Comparison of ENCODE assay signal across 10 mouse cellular contexts in the genomic region with DNA sequence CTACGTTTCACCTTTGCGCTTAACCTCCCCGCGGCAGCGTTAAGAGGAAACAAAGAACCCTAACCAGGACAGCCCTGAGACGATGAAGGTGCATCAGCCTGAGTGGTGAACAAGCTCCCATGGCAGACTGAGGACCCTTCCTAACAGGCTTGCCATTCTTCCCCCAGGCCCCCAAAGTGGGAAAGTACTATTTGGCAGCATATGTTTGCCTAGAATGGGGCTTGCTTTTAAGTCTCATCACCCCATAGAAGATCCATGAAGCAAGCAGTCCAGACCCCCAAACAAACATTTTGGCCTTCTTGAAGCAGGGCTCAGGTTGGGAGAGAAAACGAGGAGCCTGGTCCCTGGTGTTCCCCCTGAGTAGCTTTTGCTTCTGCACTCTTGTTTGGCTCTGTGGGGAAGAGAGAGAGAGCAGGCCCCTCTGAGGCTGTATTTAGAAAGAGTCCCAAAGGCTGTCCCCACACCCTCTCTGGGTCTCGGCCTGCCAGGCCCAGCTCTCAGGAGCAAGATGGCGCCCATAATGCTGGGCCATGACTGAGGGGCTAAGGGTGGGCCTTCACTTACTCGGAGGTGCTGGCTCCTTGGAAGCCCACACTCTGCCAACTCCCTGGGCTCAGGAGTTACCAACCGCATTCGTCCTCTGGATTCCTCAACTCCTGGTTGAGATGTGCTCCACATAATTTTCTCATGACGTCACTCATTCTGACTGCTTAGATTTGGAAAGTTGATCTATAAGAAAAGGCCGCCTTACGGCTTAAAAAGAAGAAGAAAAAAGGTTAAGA. TPM values are rescaled to one million over a fixed set of nuclear protein-coding genes. Genes with fewer than 3 reads are reported as not detected.
DNase-seq lines count a peak whose midpoint lies in the region; ATAC-seq and TF ChIP-seq lines count a peak whose summit lies in the region.
"Had no signal": no experiment of that assay in that cellular context is flagged by ENCODE, and none has a peak within 500 bp of the region (broad histone marks: within the 10 kb centered on the region; RNA-seq: fewer than 3 reads in every experiment).

No protein-coding gene starts in this region.

- H3K4me2 ChIP-seq in hindbrain, postnatal 0 days (ENCODE audit: low read depth, low read length), result no peak overlapping the region
- no peak overlapping the region for H3K4me2 ChIP-seq in hindbrain, embryonic 11.5 days (replicated peaks; ENCODE audit: low read depth, low read length)
- no peak overlapping the region for H3K4me2 ChIP-seq in midbrain, embryonic 14.5 days (ENCODE audit: low read length)
- H3K4me2 ChIP-seq in heart, embryonic 15.5 days, result peak overlapping the region; percentile 53
- H3K4me2 ChIP-seq in stomach, postnatal 0 days (replicated peaks; ENCODE audit: low read depth), result 0 out of 2 replicates have a peak overlapping the region, but pooled peaks have one; percentile 20

- peak overlapping the region; percentile 15; the same call in 1 of the 2 replicates for H3K27ac ChIP-seq in hindbrain, postnatal 0 days
- H3K27ac ChIP-seq in hindbrain, embryonic 11.5 days (ENCODE audit: low read depth, low read length), result no peak overlapping the region
- H3K27ac ChIP-seq in midbrain, embryonic 10.5 days (replicated peaks), result peak overlapping the region; percentile 69
- H3K27ac ChIP-seq in midbrain, embryonic 14.5 days (replicated peaks; ENCODE audit: low read depth, low read length), result no peak overlapping the region
- peak overlapping the region; percentile 81 for H3K27ac ChIP-seq in heart, embryonic 15.5 days
- H3K27ac ChIP-seq in stomach, postnatal 0 days (replicated peaks), result peak overlapping the region; percentile 79

- TF ChIP-seq CTCF in hindbrain, postnatal 0 days (IDR thresholded peaks at IDR 0.05; ENCODE audit: low read depth), result no peak
- TF ChIP-seq CTCF in stomach, postnatal 0 days (IDR thresholded peaks at IDR 0.05; ENCODE audit: low read depth), result no peak

- H3K36me3 ChIP-seq in hindbrain, postnatal 0 days (ENCODE audit: insufficient read depth, low read length), result no peaks in the 10 kb centered on the region
- no peaks in the 10 kb centered on the region for H3K36me3 ChIP-seq in hindbrain, embryonic 11.5 days (ENCODE audit: control insufficient read depth, insufficient read depth, low read length)
- H3K36me3 ChIP-seq in midbrain, embryonic 10.5 days, result no peaks in the 10 kb centered on the region
- H3K36me3 ChIP-seq in midbrain, embryonic 14.5 days (ENCODE audit: control insufficient read depth, insufficient read depth, low read length), result no peaks in the 10 kb centered on the region
- H3K36me3 ChIP-seq in heart, embryonic 15.5 days, result peaks cover 24% of the 10 kb centered on the region
- H3K36me3 ChIP-seq in stomach, postnatal 0 days (ENCODE audit: control insufficient read depth, insufficient read depth, low read length), result no peaks in the 10 kb centered on the region
- H3K36me3 ChIP-seq: G1E had no signal

- no peaks in the 10 kb centered on the region for H3K27me3 ChIP-seq in hindbrain, postnatal 0 days (ENCODE audit: insufficient read depth, low read length)
- H3K27me3 ChIP-seq in hindbrain, embryonic 11.5 days (ENCODE audit: control insufficient read depth, insufficient read depth, low read length), result no peaks in the 10 kb centered on the region
- H3K27me3 ChIP-seq in midbrain, embryonic 10.5 days (ENCODE audit: low read depth, poor library complexity, severe bottlenecking), result no peaks in the 10 kb centered on the region; the same call in 1 of the 2 replicates
- H3K27me3 ChIP-seq in midbrain, embryonic 14.5 days (ENCODE audit: control insufficient read depth, insufficient read depth, low read length), result no peaks in the 10 kb centered on the region
- no peaks in the 10 kb centered on the region for H3K27me3 ChIP-seq in heart, embryonic 15.5 days
- no peaks in the 10 kb centered on the region for H3K27me3 ChIP-seq in stomach, postnatal 0 days (ENCODE audit: control insufficient read depth, insufficient read depth, low read length)

- H3K4me1 ChIP-seq in hindbrain, postnatal 0 days (ENCODE audit: insufficient read depth, low read length), result no peaks in the 10 kb centered on the region
- no peaks in the 10 kb centered on the region for H3K4me1 ChIP-seq in hindbrain, embryonic 11.5 days (replicated peaks; ENCODE audit: control insufficient read depth, insufficient read depth, low read length)
- peaks cover 10% of the 10 kb centered on the region for H3K4me1 ChIP-seq in midbrain, embryonic 10.5 days
- H3K4me1 ChIP-seq in midbrain, embryonic 14.5 days (ENCODE audit: control insufficient read depth, insufficient read depth, low read length), result no peaks in the 10 kb centered on the region
- H3K4me1 ChIP-seq in heart, embryonic 15.5 days (replicated peaks), result peaks cover 22% of the 10 kb centered on the region
- H3K4me1 ChIP-seq in stomach, postnatal 0 days (replicated peaks; ENCODE audit: control insufficient read depth, insufficient read depth), result peaks cover 3% of the 10 kb centered on the region; the same call in 1 of the 2 replicates

- H3K9me3 ChIP-seq in hindbrain, postnatal 0 days (ENCODE audit: low read length), result no peaks in the 10 kb centered on the region
- H3K9me3 ChIP-seq in hindbrain, embryonic 11.5 days (ENCODE audit: control insufficient read depth, low read length), result no peaks in the 10 kb centered on the region
- no peaks in the 10 kb centered on the region for H3K9me3 ChIP-seq in midbrain, embryonic 10.5 days (replicated peaks)
- no peaks in the 10 kb centered on the region for H3K9me3 ChIP-seq in midbrain, embryonic 14.5 days (ENCODE audit: control insufficient read depth, low read length)
- no peaks in the 10 kb centered on the region for H3K9me3 ChIP-seq in heart, embryonic 15.5 days (replicated peaks)
- H3K9me3 ChIP-seq in stomach, postnatal 0 days (ENCODE audit: control insufficient read depth, low read length), result no peaks in the 10 kb centered on the region
- H3K9me3 ChIP-seq: G1E had no signal

- H3K4me3 ChIP-seq in hindbrain, postnatal 0 days (ENCODE audit: low read length), result no peak overlapping the region
- no peak overlapping the region for H3K4me3 ChIP-seq in hindbrain, embryonic 11.5 days (ENCODE audit: low read depth, low read length)
- H3K4me3 ChIP-seq in midbrain, embryonic 10.5 days, result no peak overlapping the region
- no peak overlapping the region for H3K4me3 ChIP-seq in midbrain, embryonic 14.5 days (replicated peaks; ENCODE audit: low read depth, low read length)
- H3K4me3 ChIP-seq in heart, embryonic 15.5 days, result peak overlapping the region; percentile 23
- H3K4me3 ChIP-seq in stomach, postnatal 0 days (ENCODE audit: low read depth, low read length), result no peak overlapping the region

- TF ChIP-seq EP300 in stomach, postnatal 0 days (optimal IDR thresholded peaks at IDR 0.05), result no peak

- 88% methylated on average over 15 of the region's 15 CpGs for WGBS in hindbrain, postnatal 0 days
- 89% methylated on average over 15 of the region's 15 CpGs for WGBS in hindbrain, embryonic 11.5 days
- WGBS in midbrain, embryonic 10.5 days, result 95% methylated on average over 15 of the region's 15 CpGs
- WGBS in midbrain, embryonic 14.5 days, result 91% methylated on average over 15 of the region's 15 CpGs
- 71% methylated on average over 15 of the region's 15 CpGs for WGBS in heart, embryonic 15.5 days
- WGBS in stomach, postnatal 0 days, result 82% methylated on average over 15 of the region's 15 CpGs

- DNase-seq in hindbrain, postnatal 0 days (ENCODE audit: low spot score), result no peak
- no peak for DNase-seq in hindbrain, embryonic 11.5 days (ENCODE audit: low spot score)
- no peak for DNase-seq in midbrain, embryonic 10.5 days (ENCODE audit: low spot score)
- DNase-seq in midbrain, embryonic 14.5 days, result no peak
- no peak for DNase-seq in stomach, postnatal 0 days (ENCODE audit: low spot score)
- DNase-seq in B cell, adult 2 months, result no peak
- DNase-seq in gastrocnemius, adult 18-20 months (ENCODE audit: low spot score), result no peak
- DNase-seq: thymus, postnatal 25 days had no signal

- no peak overlapping the region for H3K9ac ChIP-seq in hindbrain, postnatal 0 days (replicated peaks; ENCODE audit: low read length)
- no peak overlapping the region for H3K9ac ChIP-seq in hindbrain, embryonic 11.5 days (ENCODE audit: low read depth, low read length)
- H3K9ac ChIP-seq in midbrain, embryonic 14.5 days (replicated peaks; ENCODE audit: low read length), result no peak overlapping the region
- peak overlapping the region; percentile 11; the same call in 1 of the 2 replicates for H3K9ac ChIP-seq in heart, embryonic 15.5 days
- no peak overlapping the region for H3K9ac ChIP-seq in stomach, postnatal 0 days (ENCODE audit: low read length)

- peak; percentile 47; the same call in 1 of the 2 replicates for ATAC-seq in hindbrain, postnatal 0 days
- no peak for ATAC-seq in hindbrain, embryonic 11.5 days (ENCODE audit: low FRiP score)
- ATAC-seq in midbrain, embryonic 14.5 days (ENCODE audit: low FRiP score, low TSS enrichment), result no peak
- peak; percentile 47; the same call in 1 of the 2 replicates for ATAC-seq in heart, embryonic 15.5 days (replicated peaks; ENCODE audit: insufficient number of reproducible peaks, insufficient read depth, low FRiP score, low read depth)
- peak; percentile 1; the same call in 1 of the 2 replicates for ATAC-seq in stomach, postnatal 0 days (ENCODE audit: low FRiP score, low TSS enrichment)

RNA-seq across cellular contexts. Expression of gene Zbtb38, which starts 0.6 kb away (rescaled TPM):
- total RNA-seq in hindbrain, postnatal 0 days (2014; rRNA removed), result 36.2 and 46.5 TPM in 2 replicates
- polyA plus RNA-seq in hindbrain, postnatal 0 days (2015; fragmentation: Nextera tagmentation; extraction: Ambion mirVana), result 36.6 and 38.7 TPM in 2 replicates
- 11.1 and 14.3 TPM in 2 replicates for polyA plus RNA-seq in hindbrain, embryonic 11.5 days (2014; fragmentation: Nextera tagmentation; extraction: Ambion mirVana)
- polyA plus RNA-seq in midbrain, embryonic 10.5 days (2016; fragmentation: Nextera tagmentation; extraction: Ambion mirVana), result 8.1 and 10.6 TPM in 2 replicates
- 50.5 and 55.1 TPM in 2 replicates for polyA plus RNA-seq in midbrain, embryonic 14.5 days (2014; fragmentation: Nextera tagmentation; extraction: Ambion mirVana)
- 28.7 and 29.8 TPM in 2 replicates for polyA plus RNA-seq in heart, embryonic 15.5 days (2015; fragmentation: Nextera tagmentation; extraction: Ambion mirVana)
- polyA plus RNA-seq in stomach, postnatal 0 days (2015; fragmentation: Nextera tagmentation; extraction: Ambion mirVana), result 13.9 and 15.3 TPM in 2 replicates
- total RNA-seq in gastrocnemius, adult 18-20 months (2021), result 10 to 100 TPM; 35.0 to 35.9 TPM

Comparison
In these comparisons a context has a peak if more than half of its experiments do, and no peak if none do; other contexts are left out.
1. ATAC-seq: peak in hindbrain, postnatal 0 days (single experiment), heart, embryonic 15.5 days (single experiment) and stomach, postnatal 0 days (single experiment); none in hindbrain, embryonic 11.5 days (single experiment) and midbrain, embryonic 14.5 days (single experiment).
2. H3K27ac ChIP-seq: peak in hindbrain, postnatal 0 days (single experiment), midbrain, embryonic 10.5 days (single experiment), heart, embryonic 15.5 days (single experiment) and stomach, postnatal 0 days (single experiment); none in hindbrain, embryonic 11.5 days (single experiment) and midbrain, embryonic 14.5 days (single experiment).
3. H3K4me2 ChIP-seq: peak in heart, embryonic 15.5 days (single experiment) and stomach, postnatal 0 days (single experiment); none in hindbrain, postnatal 0 days (single experiment), hindbrain, embryonic 11.5 days (single experiment) and midbrain, embryonic 14.5 days (single experiment).